Mouse (Mus musculus): ENCODE measurements at regions not wholly inside any gene's neighbourhood (a gene's known extent, or its start where the extent isn't known, plus 50 kb on each side); places are given as distances from the start of the nearest gene placed in this dataset.

DNA sequence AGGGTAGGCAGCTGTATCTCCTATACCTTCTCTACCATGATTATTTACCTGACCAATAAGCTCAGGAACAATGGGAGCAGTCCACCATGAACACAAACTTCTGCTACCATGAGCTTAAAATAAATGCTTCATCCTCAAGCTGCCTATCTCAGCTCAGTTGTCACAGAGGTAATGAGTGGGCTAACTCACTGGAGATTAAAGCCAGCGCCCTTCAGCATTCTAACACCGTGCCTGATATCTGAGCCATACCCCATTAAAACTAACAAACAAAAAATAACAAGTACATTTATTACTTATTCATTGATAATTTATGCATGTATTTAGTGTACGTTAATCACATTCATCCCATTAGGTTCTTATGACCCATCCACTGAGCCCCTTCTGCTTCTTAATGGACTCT, 128.6 kb downstream of the Klf5 start:
- no peak for DNase-seq
- intact Hi-C loops (cut with DNase I), result no loop called here

DNA sequence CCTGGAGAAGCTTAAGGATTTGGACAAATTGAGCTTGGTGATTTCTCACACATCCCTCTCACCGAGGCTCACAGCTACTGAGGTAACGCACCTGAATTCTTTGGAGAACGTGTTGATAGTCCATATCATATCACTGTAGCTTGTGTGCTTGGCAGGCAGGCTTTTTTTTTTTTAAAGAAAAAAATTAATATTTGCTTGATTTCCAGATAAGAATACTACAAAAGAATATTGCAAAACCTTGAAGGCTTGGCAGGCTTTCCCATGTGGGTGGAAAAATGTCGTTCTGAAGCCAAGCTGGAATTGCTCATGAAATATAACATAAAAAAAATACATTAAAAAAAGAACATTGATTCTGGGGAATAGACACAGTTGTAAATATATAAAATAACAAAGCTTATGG, 131.8 kb downstream of the Klf5 start:
- intact Hi-C loops (cut with DNase I), result no loop called here
- no peak for DNase-seq

GRCm38 (mm10) chr14:99431697-99432096, 133.2 kb downstream of the Klf5 start:
- intact Hi-C loops (cut with DNase I), result no loop called here
- DNase-seq, result no peak

GRCm38 (mm10) chr14:99434645-99435044, 136.2 kb downstream of the Klf5 start:
- no peak for DNase-seq
- intact Hi-C loops (cut with DNase I), result no loop called here

GRCm38 (mm10) chr14:99435512-99435911, 137.0 kb downstream of the Klf5 start:
- no peak for DNase-seq
- intact Hi-C loops (cut with DNase I), result no loop called here

DNA sequence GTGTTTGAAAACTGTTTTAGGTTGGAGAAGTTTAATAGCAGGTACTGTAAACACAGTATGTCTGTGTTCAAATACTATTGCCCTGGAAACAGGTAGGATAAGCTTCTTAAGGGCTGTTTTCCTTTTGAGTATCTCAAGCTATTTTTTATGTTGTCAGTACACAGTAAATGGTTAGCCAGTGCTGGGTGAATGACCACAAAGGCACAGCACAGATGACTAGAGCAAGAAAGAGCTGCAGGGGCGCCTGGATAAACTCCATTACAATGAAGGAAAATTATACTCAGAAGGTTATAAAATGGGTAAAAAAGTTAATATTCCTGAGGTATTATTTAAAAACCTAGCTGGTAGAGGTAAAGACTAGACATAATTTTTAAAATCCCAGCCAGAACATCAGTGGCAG, 137.6 kb downstream of the Klf5 start:
- intact Hi-C loops (cut with DNase I), result no loop called here
- DNase-seq, result no peak

GRCm38 (mm10) chr14:99449112-99449511, 150.6 kb downstream of the Klf5 start:
- no peak for DNase-seq
- intact Hi-C loops (cut with DNase I), result no loop called here

DNA sequence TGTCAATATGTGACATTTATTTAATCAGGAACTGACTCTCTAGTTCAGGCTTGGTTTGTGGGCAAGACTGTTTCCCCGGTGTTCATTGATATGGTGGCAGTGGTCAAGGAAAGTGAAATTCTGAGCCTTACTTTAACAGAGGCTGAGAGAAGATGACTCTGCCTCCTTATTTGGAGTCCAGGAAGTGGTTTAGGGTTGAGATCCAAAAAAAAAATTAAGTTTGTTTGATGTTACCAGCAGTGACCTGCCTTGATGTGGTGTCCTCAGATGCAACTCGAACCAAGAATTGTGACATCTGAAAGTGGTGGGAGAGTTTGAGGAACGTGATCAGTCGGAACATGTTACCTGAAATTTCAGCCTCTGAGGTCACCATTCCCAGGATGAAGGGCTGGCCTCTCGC, 151.4 kb downstream of the Klf5 start:
- no peak for DNase-seq
- intact Hi-C loops (cut with DNase I), result no loop called here

DNA sequence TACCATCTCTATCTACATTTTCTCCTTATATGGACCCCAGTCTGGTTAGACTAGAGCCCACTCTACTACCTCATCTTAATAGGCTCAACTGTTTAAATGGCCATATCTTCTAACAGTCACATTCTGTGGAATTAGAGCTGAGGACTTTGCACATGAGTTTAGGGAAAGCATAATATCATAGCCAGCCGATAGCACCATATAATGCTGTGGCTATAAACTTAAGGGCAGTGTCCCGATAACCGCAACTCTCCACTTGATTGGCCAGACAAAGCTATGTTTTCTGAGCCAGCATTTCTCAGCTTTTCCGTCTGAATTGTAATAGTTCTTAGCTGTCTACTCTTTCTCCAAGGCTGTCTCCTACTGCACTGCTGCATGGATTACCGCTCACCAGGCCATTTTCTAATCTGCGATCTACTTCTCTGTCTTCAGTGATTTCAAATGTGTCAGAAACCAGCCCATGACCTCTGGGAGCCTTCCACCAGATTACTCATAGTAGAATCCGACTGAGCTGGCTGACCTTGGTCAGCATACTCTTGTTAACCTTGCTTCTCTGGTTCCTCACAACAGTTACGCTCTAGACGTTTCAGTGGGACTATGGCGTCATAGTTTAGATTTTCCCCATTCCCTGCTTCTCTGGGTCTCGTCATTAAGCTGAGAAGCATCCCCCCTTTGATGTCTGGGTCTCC, 152.8 kb downstream of the Klf5 start:
- no peak for DNase-seq
- intact Hi-C loops (cut with DNase I), result no loop called here

- no peak for DNase-seq
- intact Hi-C loops (cut with DNase I), result no loop called here
These were observed 155.4 kb downstream of the Klf5 start for GRCm38 (mm10) chr14:99453916-99454315.

DNA sequence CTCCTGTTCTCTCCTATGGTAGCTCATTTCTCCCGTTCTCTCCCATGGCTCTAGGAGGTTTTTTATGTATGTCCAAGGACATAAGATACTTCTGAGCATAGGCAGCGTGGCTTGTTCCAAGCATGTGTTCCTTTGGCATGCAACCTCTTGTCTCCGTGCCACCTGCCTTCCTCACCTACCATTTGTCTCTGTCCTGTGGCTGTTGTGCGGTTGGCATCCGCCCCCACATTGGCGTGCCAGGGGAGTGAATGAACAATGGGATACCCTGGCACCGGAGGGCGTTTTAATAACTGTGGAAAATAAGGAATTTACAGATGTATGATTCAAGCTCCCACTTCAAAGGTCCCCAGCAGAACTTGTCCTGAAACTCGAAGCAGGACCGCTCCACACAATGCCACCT, 158.1 kb downstream of the Klf5 start:
- no peak for DNase-seq

GRCm38 (mm10) chr14:99457573-99457972, 159.1 kb downstream of the Klf5 start:
- intact Hi-C loops (cut with DNase I), result no loop called here
- no peak for DNase-seq

More for the DNA sequence above, 158.1 kb downstream of the Klf5 start:
- intact Hi-C loops (cut with DNase I), result no loop called here

- intact Hi-C loops (cut with DNase I), result no loop called here
- no peak for DNase-seq
These were observed 173.6 kb downstream of the Klf5 start for GRCm38 (mm10) chr14:99472111-99472510.

GRCm38 (mm10) chr14:99475271-99475670, 176.8 kb downstream of the Klf5 start:
- intact Hi-C loops (cut with DNase I), result no loop called here
- DNase-seq, result no peak

DNA sequence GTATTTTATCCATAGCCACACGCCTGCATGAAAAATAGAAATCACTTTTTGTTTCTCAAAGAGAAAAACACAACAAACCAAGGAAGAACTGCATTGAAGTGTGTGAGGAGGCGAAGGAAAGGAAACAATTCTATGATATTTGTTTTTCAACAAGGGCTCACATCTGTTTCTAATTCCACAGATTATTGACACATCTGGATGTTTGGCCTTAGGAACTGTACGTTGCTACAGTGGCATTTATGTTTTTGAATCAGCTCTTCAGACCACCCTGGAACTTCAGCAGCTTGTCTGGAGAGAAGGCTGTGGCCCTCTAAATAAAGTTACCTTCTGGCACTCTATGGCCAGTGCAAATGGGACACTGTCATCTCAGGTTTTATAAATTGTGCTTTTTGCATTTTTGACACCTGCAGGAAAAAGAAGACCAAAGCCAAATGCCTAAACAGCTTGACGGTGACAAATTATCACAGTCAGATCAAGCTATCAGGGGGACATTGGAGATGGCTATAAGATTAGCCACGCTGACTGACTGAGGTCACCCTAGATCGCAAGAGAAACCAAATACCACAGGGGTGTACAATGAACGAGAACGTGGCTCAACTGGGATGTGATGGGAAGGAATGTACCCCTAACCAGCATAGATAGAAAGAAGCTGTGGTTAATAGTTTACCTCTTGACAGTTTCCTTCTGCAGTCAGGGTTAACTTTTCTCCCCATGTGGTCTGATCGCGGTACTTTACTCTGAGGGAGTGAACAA, 182.0 kb downstream of the Klf5 start:
- intact Hi-C loops (cut with DNase I), result no loop called here
- no peak for DNase-seq

- no peak for DNase-seq
- intact Hi-C loops (cut with DNase I), result no loop called here
These were observed 189.5 kb downstream of the Klf5 start for GRCm38 (mm10) chr14:99487981-99488380.

DNA sequence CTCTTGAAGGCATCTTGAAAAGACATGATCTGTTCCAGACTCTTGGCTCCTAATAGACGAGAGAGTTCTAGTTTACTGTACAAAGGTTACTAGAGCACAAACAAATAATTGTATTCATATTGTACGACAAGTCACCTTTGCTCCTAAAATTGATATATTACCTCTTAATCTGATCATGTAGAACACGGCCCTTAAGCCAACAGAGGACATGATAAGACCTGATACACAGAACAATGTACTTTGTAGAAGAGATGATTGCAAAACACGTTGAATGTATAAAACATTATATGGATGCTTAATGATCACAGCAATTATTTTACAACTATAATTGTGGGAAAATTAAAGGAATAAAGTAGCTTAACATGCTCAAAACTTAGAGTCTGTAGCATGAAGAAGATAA, 194.7 kb downstream of the Klf5 start:
- no peak for DNase-seq
- intact Hi-C loops (cut with DNase I), result no loop called here

- intact Hi-C loops (cut with DNase I), result no loop called here
- no peak for DNase-seq
These were observed 195.2 kb downstream of the Klf5 start for GRCm38 (mm10) chr14:99493659-99494058.

GRCm38 (mm10) chr14:99499502-99500266, 201.2 kb downstream of the Klf5 start:
- intact Hi-C loops (cut with DNase I), result no loop called here
- no peak for DNase-seq

- intact Hi-C loops (cut with DNase I), result no loop called here
- DNase-seq, result no peak
These were observed 206.4 kb downstream of the Klf5 start for GRCm38 (mm10) chr14:99504909-99505308.

DNA sequence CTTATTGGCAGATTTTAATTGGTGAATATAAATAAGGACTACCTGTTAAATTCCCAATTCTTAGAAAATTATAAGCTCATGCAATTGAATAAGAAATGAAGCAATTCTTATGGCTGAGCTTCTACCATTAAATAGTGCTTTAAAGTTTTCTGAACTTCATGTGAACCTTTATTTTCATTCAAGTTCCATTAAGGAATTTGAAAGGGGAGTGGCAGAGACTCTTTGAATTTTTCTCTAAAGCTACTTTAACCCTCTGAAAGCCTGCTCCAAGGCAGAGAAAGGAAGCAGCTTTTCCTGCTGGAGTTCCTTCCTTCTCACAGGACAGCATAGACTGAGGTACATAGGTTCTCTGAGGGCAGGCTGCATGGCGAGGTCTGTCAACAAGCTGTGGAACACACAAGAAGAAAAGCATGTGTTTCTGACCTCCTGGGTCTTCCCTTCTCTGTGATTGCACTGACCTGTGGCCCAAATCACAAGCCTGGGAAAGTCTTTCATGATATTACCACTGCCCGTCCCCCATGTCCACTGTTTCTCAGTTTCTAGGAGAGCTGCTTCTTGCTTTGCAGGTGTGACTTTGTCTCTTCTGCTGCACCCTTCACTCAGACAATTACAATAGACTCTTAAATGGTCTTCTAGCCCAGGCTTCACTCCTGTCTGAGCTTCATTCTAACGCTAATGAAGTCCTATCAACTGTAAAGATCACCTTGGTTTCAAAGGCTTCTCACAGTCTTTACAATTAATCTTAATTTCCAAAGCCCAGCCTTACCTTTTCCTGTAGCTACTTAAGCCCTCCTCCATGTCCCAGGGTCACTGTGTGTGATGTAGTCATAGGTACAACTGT, 211.4 kb downstream of the Klf5 start:
- intact Hi-C loops (cut with DNase I), result no loop called here
- no peak for DNase-seq
